Mouse (Mus musculus) induced T-regulatory cell, adult 2 months (primary cell): ENCODE data around the gene Cdsn.

Experiments
- DNase-seq: peaks from one replicate; pipeline ENCODE4 v3.0.0-alpha.2; 2012; ENCODE audit warnings: low read depth

Cdsn gene

DNA sequence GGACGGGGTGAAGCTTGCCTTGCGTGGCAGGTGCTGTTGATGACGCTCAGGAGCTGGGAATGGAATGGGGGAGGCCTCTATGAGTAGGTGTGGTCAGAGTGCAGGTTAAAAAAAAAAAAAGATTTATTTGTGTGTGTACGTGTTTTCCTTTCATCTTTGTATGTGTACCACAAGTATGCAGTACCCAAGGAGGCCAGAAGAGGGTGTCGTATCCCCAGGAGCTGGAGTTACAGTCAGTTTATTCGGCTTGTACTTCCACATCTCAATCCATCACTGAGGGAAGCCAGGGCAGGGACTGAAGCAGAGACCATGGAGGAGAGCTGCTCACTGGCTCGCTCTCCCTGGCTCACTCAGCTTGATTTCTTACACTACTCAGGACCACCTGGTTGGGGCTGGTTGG is 19.5 kb downstream of the Cdsn start:
- no peak for DNase-seq

DNA sequence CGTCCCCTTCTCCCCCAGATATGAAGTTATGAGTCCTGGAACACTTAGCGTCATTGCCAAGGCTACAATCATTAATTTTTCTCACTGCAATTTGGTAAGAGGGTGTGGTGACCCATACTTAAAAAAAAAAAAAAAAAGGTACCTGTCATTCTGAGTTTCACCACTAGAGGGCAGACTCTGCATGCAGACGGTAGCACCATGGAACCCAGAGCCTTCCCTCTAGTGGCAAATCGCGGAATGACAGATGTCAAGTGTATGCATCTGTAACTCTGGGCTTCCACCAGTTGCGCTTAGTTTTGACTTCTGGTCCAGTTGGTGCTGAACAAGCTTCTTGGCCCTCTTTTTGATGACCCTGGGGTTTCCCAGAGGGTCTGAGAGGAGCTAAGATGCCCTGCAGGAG is 26.3 kb downstream of the Cdsn start:
- DNase-seq = peak; percentile 97

- peak; percentile 55 for DNase-seq
Measured at GRCm38 (mm10) chr17:35582900-35583299, 31.0 kb downstream of the Cdsn start.

- DNase-seq = peak; percentile 87
Measured at GRCm38 (mm10) chr17:35584330-35584937, 32.5 kb downstream of the Cdsn start.

- no peak for DNase-seq
Measured at GRCm38 (mm10) chr17:35587291-35587690, 35.4 kb downstream of the Cdsn start.

- DNase-seq = no peak
Measured at GRCm38 (mm10) chr17:35588387-35588786, 36.5 kb downstream of the Cdsn start.

DNA sequence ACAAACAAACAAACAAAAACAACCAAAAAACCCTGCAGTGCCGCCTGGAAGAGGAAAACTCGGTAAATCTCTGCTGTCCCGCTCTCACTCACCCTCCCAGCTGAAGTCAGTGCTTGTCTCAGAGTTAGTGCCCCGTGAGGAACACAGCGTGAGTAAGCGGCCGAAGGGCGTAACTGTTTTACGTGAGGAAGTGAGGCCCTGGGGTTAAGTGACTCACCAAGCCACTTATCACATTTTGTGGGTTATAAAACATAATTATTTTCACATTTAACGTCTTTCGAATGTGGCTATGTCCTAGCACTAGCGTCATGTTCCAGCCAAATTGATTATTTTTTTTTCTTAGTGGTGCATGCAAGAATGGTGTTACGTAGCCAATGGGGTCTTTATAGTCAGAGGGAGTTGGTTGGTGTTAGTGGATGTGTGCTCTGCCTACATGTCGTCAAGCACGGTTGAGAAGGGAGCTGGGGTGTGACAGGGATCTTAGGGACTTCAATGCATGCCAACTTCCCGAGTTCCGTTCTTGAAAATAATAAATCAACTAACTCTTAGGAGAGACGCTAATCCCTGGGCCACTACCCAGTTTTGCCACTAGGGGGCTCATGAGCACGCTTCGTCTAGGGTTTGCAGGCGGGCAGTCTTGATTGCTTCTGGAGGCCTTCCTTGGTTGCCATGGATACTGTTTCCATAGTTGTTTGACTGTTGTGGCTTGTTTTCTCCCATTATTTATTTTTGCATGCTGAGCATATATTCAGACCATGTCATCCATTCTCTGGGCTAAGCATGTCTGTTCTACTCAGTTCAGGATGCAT is 38.7 kb downstream of the Cdsn start:
- peak; percentile 90 for DNase-seq

- DNase-seq = no peak
Measured at GRCm38 (mm10) chr17:35591219-35591578, 39.3 kb downstream of the Cdsn start.

DNA sequence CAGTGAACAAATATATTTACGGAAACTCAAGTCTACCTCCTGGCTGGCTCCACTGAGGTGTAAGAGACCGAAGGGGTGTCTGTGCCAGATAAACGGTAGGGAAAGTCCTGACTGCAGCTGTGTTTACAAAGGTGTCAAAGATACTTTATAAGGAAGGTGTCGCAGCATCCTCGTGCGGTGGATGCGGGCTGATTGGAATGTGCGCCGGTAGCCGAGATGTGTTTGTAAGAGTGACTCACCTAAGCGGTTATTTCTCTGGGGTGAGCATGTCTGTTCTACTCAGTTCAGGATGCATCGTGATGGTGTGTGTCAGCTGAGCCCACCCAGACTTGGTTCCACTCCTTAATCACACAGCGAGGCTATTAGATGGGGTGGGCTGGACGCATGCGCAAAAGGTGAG is 39.8 kb downstream of the Cdsn start:
- no peak for DNase-seq

DNA sequence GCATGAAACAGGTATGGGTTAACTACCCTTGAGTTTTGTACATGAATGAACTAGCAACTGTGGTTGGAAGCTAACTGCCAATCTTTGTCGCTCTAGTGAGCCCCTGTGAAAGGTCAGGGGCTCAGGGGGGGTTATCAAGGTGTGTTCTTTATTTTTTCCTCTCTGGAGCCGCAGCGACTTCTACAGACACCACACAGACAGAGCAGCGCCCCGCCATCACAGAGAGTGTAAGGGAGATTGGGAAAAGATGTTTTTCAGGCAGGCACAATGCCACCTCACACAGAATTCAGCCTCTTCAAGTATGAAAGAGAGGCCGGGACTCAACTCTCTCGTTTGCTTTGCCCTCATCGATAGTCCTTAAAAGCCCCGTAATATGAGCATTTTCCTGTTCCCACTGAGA is 40.2 kb downstream of the Cdsn start:
- DNase-seq = no peak

- no peak for DNase-seq
Measured at GRCm38 (mm10) chr17:35593786-35594185, 41.9 kb downstream of the Cdsn start.

DNA sequence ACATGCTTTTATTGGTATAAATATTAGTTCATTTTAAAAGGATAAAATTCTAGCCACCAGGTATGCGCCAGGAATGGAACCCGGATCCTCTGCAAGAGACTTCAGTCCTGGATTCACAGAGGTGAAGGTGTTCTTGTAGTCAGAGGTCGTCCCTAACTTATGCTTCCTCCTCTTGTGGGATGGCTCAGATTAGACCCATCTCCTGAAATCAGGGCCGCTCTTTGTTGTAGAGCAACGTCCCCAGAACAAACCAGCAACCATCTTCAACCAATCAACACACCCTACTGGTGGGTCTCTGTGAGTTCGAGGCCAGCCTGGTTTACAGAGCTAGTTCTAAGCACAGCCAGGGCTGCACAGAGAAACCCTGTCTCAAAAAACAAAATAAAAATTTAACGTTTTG is 42.5 kb downstream of the Cdsn start:
- DNase-seq = no peak

- DNase-seq = no peak
Measured at GRCm38 (mm10) chr17:35597399-35597798, 45.5 kb downstream of the Cdsn start.

- DNase-seq = no peak
Measured at GRCm38 (mm10) chr17:35601249-35601648, 49.3 kb downstream of the Cdsn start, which contains the start of gene Sfta2. Gene Sfta2, plus strand, starts transcription at chr17:35601549.

GRCm38 (mm10) chr17:35601736-35602354 is 49.9 kb downstream of the Cdsn start:
- DNase-seq = no peak
